Mouse (Mus musculus) yolk sac, embryonic 10.5 days (tissue): Measurements from ENCODE around the gene Atp7b.

Experiments used
- DNase-seq: peaks from one replicate; pipeline ENCODE4 v3.0.0-alpha.2; 2017; ENCODE audit warnings: low spot score

Atp7b gene

GRCm38 (mm10) chr8:22059821-22060445 is at the start of gene Atp7b:
TSS of gene Atp7b (minus strand) at chr8:22060305.
- no peak for DNase-seq

GRCm38 (mm10) chr8:22107020-22107419 is 46.9 kb upstream of the Atp7b start:
- no peak for DNase-seq

- DNase-seq: no peak
Measured at GRCm38 (mm10) chr8:22091568-22091967, 31.5 kb upstream of the Atp7b start.

- DNase-seq: no peak
Measured at GRCm38 (mm10) chr8:22089226-22089625, 29.1 kb upstream of the Atp7b start.

GRCm38 (mm10) chr8:22079313-22080007 is 19.4 kb upstream of the Atp7b start:
- DNase-seq: no peak

- DNase-seq: no peak
Measured at GRCm38 (mm10) chr8:22061126-22061525, 1.0 kb upstream of the Atp7b start.

GRCm38 (mm10) chr8:22060446-22060889 is 363 bp upstream of the Atp7b start, which contains the start of gene Alg11:
TSS of gene Alg11 (plus strand) at chr8:22060721.
- peak; percentile 97 for DNase-seq

- DNase-seq: no peak
Measured at GRCm38 (mm10) chr8:22059153-22059738, 859 bp downstream of the Atp7b start.

GRCm38 (mm10) chr8:22058368-22058767 is 1.7 kb downstream of the Atp7b start:
- DNase-seq: no peak

GRCm38 (mm10) chr8:22056850-22057249 is 3.3 kb downstream of the Atp7b start:
- no peak for DNase-seq

- no peak for DNase-seq
Measured at GRCm38 (mm10) chr8:22055492-22055877, 4.6 kb downstream of the Atp7b start.

- peak; percentile 68 for DNase-seq
Measured at GRCm38 (mm10) chr8:22054674-22055491, 5.2 kb downstream of the Atp7b start.

- peak; percentile 66 for DNase-seq
Measured at GRCm38 (mm10) chr8:22047699-22048464, 12.2 kb downstream of the Atp7b start.

GRCm38 (mm10) chr8:22043706-22044105 is 16.4 kb downstream of the Atp7b start:
- DNase-seq: no peak

- DNase-seq: peak; percentile 55
Measured at GRCm38 (mm10) chr8:22042515-22042914, 17.6 kb downstream of the Atp7b start.

- no peak for DNase-seq
Measured at GRCm38 (mm10) chr8:22040153-22040509, 20.0 kb downstream of the Atp7b start.

GRCm38 (mm10) chr8:22039468-22040152 is 20.5 kb downstream of the Atp7b start:
- peak; percentile 83 for DNase-seq

- peak; percentile 77 for DNase-seq
Measured at GRCm38 (mm10) chr8:22037022-22037421, 23.1 kb downstream of the Atp7b start.

GRCm38 (mm10) chr8:22036137-22036536 is 24.0 kb downstream of the Atp7b start:
- no peak for DNase-seq

- no peak for DNase-seq
Measured at GRCm38 (mm10) chr8:22030990-22031389, 29.1 kb downstream of the Atp7b start.

- DNase-seq: no peak
Measured at GRCm38 (mm10) chr8:22028973-22029372, 31.1 kb downstream of the Atp7b start.
